Mouse (Mus musculus) lung, postnatal 10 days (tissue): ENCODE measurements at regions not wholly inside any gene's neighbourhood (a gene's known extent, or its start where the extent isn't known, plus 50 kb on each side); places are given as distances from the start of the nearest gene placed in this dataset.

ENCODE experiments used
- DNase-seq: peaks from one replicate; pipeline ENCODE4 v3.0.0; 2021

DNA sequence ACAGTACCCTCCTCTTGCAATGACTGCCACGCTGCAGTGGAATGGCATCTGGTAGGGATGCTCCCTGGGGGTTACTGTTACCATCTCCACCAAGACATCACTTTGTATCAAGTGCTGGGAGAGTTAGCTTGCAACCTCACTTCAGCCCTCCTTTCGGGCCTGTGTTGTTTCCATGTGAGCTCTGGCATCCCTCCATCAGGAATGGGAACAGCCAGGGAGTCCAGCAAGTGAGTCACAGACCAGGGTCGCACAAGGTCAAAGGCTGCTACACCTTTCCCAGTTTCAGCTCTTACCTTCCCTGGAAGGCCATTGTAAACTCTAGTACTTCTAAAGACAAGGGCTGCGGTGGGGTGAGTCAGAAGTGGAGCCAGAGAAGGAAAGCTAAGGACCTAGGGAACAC is 302.3 kb upstream of the Klf3 start:
- peak; percentile 19 for DNase-seq

DNA sequence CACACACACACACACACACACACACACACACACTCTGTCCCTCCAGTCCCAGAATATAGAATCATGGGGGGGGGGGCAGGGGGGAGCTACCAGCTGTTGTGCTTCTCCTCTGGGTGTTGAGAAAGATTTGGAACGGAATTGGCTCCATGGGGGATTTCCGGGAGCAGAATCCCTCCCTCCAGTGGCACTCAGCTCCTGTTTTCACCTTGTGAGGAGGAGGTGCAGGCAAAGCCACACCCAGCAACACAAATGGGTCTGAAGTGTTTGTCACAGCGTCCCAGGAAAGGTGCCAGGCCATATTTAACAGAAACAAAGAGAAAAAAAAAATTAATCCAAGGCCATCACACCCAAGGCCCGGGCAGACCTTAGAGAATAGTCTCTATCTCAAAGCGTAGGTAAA is 301.4 kb upstream of the Klf3 start:
- DNase-seq = no peak

DNA sequence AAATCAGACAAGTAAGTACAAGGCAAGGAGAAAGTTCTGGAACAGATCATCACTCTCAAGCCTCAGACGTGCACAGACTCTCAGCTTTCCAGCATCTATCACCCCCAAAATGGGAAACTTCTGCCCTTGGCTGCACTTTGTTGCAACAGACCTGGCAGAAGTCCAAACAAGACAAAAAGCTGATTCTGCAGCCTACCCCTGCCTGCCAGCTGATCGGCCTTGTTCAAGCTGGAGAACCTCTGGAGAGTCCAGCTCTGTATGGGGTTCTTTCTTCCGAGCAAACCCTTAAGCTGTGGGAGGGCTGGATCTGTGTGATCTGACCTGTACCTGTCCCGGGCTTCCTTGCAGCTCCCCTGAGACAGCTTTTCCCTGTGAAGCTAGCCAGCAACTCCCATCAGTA is 299.7 kb upstream of the Klf3 start:
- DNase-seq = peak; percentile 83

DNA sequence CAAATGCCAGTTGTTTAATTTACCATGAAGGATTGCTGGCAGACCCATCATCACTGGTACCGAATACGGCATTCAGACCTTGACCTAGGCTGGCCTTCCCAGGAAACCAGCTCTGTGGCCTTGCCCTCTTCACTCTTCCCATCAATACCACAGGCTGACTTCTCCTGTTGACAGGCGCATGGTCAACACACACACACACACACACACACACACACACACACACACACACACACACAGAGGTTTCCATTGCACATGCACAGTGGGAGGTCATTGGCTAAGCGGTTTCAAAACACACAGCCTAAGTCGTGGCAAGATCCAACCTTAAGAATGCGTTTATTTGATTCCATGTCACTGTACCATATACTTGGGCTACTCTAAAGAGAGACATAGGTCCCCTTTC is 298.7 kb upstream of the Klf3 start:
- DNase-seq = no peak

DNA sequence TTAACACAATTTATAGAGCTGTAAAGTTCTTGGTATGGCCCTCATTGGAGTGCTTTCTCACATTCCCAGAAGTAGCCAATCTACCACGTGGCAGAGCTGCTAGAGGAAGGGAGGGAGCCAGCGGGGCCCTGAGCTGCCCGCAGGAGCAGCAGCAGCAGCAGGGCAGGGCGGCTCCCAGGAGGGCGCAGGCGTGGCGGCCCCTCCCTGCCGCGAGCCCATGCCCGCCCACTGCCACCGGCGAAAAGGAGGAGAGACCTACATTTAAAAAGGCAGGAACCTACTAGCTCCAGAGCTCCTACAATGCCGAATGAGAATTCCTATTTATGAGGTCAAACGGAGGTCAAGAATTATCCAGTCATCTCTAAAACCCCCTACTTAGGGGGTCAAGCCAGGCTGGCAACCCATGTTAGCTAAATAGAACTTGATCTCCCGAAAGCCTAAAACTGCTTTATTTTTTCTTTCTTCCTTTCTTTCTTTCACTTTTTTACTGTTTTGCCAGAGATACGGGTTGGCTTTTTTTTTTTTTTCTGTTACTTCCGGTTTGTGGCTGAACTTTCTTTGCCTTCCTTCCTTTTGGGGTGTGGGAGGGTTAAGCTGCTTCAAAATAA is 297.9 kb upstream of the Klf3 start:
- peak; percentile 80 for DNase-seq

DNA sequence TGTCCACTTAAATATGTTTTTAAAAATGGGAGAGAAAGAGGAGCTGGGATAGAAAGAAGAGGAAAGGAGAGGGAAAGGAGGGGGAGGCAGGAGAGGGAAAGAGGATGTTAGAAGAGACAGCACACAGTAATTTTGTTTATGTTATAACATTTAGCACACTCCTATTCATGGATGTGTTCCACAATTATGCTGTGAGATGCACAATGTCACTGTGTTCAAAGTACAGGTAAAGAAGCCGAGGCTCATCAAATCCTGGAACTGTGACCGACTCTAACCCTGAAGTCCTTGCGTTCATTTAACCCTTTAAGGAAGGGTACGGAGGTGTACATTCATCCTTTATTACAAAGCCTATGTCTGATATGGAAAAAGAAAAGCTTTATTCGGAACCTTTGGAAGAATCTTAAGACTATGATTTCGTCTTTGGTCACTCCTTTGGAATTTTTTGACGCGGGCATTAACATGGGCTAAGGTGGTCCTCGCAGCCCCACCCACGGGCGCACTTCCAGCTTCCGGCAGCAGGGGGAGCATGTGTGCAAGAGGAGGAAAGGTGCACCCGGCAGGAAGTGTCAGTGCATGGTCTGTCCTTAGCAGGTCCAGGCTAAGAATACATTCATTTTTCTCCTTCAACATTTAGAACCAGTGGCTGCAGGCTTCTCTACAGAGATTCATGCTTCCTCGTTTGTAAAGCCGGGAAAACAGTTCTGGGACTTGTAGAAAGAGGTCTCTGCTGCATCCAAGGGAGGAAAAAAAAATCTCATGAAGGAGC is 297.2 kb upstream of the Klf3 start:
- peak; percentile 92 for DNase-seq

DNA sequence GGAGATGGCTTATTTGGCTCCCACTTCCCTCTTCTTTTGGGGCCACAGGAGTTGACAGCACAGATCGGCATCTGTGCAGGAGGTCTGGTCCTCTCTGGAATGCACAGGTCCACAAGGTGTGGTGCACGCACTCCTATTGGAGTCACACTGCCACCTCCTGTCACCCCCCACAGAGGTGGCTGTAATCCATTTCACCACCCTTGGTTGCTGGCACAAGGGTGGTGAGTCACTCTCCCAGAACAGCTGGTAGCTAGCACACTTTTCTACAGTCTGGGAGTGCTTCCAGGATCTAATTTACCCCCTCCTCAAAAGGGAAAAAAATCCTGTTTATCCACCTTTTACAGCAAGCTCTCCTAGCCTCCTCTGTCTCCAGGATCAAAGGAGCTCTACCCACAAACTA is 294.6 kb upstream of the Klf3 start:
- DNase-seq = no peak

DNA sequence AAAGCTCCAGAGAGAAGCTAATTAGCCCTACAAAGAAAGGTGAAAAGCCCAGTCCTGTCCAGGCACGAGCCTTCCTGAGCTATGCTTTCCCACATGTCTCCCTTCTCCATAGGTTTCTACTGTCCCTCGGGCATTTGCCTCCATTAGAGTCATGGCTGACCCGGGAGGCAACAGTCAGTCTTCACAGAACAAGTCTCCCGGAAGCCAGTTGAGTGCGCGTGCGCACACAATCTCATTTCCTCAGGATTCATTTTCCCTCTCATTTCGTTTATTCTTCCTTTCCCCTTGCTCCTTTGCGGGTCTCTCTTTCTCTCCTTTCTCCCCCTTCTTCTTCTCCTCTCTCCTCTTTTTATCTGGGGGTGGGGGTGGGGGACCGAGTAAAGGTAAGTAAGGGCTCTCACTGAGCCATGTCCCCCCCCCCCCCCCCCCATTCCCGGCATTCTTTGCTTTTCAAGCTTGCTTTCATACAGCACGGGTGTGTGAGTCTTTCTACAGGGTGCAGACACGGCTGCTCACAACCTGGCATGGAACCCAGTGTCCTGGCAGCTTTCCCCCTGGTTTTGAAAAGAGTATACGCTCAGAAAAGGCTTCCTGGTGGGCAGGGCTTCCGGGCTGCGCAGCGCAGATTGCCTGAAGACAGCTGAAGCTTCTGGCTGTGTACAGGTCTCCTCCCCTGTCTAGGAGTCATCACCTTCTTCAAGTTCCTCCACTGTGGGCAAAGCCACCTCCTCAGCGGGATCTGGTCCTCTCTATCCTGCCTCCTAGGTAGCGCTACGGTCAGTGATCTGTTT is 289.8 kb upstream of the Klf3 start:
- no peak for DNase-seq

DNA sequence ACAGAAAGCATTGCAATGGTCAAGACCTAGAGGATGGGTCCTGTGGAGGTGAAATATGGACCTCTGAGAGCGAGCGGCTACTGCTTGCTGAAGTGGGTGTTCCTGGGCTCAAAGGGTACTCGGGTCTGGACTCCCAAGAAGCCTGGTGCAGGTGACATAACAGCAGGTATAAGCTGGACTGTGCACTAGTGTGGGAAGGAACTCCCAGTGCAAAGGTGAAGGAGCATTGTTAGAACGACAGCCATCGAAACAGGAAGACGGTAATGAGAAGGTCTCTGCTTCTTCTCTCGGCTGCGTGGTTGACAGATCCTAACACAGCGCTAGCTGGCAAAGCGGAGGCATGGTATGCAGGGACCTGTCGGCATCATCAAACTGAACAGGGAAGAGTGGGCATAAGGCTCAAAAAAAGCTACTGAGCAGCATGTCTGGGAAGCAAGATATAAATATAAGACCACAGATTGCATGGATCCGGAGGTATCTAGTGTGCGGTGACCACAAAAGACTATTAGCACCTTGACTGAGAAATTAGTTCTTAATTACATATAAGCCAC is 287.0 kb upstream of the Klf3 start:
- no peak for DNase-seq

DNA sequence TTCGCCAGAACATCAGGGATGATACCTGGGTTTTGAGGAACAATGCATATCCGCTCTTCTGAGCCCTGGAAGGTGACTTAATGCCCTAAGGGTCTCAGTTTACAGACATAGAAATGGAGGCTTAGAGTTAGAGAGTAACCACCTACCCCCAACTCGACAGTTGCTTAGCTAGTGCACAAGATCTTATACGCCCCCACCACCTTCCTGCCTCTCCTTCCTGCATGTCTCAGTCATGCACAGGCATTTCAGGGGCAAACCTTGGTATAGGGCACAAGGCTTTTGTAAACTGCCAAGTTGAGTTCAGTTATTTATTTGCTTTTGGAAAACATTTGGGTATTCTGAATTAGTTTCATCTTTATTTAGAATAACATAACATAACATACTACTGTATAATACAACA is 285.9 kb upstream of the Klf3 start:
- no peak for DNase-seq

DNA sequence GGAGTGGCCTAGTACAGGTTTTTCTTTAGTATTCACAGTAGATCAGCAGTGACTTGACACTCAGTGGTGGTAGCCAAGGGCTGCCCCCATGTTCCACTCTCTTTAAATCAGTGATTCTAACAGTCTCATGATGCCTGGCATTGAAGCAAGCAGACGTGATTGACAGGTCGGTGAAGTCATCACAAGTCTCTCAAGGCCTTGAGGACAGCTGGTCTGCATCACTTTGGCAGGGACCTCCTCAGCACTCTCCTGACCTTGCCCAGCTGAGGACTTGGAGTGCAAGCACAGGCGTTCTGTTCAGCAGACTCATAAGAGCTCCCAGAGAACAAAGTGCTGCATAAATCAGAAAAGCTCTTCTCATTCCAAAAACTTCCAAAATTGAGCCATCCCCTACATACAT is 285.4 kb upstream of the Klf3 start:
- peak; percentile 79 for DNase-seq

DNA sequence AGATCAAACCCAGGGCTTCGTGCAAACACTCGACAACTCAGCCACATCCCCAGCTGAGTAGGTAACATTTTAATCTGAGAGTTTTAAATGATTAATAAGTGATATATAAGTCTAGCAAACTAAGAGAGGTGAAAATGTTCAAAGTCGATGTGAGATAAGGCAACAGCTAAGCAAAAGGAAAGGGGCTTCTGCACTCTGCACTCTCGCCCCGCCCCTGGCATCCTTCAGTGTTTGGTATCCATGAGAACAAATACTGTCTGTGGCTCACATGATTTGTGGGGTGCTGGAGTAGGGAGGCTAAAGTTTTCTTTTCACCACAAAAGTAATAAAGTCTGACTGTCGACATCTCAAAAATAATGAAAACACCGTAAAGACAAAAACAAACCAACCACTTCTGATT is 284.2 kb upstream of the Klf3 start:
- DNase-seq = no peak

DNA sequence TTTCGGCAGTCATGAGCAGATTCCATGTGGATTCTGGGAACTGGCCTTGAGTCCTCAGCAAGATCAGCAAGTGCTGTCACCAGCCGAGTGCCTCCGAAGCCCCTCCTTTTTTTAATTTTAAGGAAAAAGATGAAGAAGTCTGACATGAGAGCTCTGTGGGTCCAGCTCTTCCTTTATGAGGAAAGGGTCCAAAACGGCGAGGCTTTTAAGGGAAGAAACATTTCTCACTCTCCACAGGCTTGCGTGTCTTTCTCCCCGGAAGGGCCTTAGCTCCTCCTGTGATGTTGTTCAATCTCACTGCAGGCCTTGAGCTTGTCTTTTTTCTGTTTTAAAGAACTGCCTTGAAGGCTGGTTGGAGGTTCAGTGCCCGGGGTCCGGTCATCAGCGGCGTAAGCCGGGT is 283.5 kb upstream of the Klf3 start:
- no peak for DNase-seq

DNA sequence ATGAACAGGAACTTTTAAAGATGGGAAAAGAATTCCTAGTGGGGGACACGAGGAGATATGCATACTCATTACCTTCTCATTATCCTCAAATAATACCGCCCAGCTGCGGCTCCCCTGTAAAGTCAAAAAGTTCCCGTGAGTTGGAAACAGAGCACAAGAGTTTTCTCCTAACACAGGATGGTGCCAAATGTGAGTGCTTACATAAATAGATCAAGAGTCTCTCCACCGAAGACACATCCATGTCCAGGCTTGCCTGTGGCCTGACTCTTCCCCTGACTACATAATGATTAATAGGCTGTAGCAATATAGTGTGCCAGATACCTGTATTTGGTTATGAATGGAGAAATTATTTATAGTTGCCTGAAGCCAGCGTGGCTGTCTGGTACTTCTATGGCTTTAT is 281.8 kb upstream of the Klf3 start:
- no peak for DNase-seq

DNA sequence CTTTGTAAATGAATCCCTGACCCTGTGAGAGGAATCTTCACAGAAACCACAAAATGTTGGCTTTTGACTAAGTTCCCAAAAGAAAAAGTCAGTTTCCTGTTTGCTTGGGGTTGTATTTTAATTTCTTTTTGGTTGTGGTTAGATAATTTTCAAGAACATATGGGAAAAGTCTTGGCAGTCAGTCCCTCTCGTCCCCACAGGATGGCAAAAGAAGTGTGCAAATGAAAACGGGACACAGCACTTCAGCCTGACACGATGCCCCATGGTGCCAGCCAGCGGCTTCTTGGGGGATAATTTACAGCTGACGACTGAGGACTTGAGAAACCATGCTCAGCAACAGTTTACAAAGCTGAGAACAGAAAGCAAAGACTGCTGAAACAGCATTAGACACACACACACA is 281.2 kb upstream of the Klf3 start:
- DNase-seq = no peak

DNA sequence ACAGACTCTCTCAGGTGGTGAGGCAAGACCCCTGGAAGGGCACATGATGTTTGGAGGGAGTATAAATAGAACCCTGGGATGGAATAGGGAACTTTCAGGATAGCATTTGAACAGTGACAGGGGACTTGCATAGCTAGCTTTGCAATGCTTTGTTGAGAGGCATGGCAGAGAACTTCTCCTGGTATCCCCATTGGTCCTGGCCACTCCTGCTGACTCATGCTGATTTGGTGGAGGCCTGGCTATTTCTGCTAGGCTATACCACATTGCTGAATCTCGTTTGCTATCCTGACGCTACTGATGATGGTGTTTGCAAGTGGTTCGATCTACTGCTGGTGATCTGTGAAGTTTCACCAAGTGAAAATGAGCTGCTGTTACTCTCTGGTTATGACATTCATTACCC is 276.7 kb upstream of the Klf3 start:
- no peak for DNase-seq

DNA sequence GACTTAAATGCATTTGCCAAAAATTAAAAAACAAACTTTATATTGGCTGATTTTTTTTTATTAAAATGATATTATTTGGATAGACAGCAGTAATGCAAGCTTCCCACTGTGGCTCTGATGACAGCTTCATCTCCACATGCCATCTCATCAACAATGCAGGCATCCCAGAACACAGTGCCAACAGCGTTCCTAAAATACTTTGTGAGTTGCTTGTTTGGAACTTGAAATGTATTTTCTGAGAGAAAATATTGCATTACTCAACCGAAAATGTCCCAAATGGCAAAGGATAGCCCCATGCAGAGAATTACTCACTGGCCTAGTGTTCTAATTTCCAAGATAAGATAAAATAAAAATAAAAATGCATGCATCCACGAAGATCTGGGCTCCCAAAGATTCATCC is 275.2 kb upstream of the Klf3 start:
- DNase-seq = no peak

DNA sequence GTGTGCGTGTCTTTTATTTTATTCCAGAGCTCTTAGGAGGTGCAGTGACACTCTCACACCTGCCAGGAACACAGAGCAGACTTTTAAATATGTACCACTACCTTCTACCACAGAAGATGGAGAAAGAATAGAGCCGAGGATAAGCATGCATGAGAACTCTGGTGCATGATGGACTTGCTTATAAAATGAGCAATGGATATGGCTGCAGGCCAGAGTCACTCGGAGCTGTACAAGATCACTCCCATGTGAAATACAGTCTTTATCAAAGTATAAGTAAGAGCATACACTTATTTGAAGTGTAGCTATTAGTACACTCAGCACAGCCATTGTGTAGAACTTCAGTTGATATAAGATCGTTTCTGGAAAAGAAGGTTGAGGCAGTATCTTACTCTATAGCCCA is 268.8 kb upstream of the Klf3 start:
- DNase-seq = no peak

DNA sequence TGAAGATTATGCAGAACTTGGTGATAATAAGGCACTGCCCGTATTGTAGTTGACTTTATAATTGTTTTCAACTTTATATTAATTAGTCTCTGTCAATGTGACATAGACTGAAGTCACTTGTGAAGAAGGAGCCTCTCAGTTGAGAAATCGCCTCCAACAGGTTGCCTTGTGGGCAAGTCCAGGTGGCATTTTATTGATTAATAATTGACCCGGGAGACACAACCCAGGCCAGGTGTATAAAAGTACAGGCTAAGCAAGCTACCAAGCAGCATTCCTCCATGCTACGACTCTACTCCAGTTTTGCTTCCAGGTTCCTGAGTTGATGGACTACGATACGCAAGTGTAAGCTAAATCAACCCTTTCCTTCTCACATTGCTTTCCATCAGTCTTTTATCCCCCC is 268.2 kb upstream of the Klf3 start:
- DNase-seq = no peak

DNA sequence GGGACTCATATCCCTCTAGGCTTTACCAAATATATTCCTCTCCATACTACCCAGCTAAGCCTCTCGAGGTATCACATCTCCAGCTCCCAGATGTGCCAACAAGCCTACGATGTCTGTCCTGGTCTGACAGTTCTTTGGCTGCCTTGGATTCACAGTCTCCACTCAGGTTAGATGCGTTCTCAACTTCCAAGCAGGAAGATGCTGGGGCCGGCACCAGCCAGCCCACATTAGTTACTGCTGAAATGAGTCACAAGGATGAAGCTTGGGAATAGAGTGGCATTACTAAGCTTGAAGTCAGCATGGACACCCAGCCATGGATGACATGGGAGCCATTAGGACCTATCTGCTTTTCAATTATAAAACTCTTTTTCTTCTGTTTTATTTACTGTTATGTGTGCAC is 267.6 kb upstream of the Klf3 start:
- no peak for DNase-seq

DNA sequence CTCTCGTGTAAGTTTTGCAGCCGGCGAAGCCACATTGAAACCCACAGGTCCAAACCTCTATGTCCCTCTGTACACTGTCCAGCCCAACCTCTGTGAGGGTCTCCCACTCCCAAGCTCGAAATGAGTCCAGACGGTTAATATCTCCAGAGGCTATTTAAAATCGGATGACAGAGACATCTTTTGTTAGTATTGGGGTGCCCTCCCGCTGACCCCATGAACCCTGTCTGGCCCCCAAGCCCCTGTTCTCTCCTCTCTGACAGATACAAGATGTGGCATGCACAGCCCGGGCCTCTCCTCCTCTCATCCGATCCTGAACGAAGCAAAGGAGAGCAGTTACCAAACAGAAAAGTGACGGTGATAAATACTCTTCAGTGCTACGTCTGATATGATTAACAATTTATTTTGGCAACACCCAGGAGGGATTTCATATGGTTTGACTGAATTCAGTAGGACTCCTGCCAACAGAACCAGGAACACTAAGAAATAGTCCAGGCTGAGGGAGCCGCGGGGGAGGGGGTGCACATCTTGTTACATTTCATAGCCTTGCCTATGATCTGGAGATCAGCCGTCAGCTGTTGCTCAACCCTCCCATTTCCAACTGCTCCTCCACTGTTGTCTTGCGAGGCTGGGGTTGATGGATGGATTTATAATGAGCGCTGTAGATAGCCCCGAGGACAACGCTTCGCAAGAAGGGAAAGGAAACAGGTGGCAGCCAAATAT is 266.6 kb upstream of the Klf3 start:
- DNase-seq = peak; percentile 81

DNA sequence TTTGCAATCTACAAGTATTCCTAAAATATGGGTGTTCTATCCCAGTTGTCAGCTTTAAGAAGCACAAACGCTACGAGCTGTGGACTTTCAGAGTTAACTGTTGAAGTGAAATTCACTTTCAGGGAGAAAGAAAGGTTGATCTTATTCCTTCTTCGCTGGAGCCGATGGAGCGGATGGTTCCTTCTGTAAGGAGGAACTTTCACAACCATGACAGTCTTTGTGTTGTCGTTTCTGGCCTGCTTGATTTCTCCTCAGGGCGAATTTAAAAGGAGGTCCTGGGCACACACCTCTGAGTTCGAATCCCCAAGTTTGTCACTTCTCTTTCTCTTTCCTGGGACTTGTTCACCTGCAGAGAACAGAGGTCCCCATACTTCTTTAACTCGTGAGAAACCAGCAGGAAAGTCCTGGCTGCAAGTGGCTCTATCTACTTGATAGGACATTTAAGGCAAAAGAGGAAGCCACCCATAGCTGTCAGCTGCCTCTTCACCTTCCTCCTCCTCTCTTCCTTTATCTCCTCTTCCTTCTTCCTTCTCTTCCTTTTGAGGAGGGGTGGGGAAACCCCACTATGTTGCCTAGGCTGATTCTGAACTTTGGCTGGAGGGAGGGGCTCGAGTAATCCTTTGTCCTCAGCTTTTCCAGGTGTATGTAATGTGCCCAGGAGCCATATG is 265.9 kb upstream of the Klf3 start:
- no peak for DNase-seq

DNA sequence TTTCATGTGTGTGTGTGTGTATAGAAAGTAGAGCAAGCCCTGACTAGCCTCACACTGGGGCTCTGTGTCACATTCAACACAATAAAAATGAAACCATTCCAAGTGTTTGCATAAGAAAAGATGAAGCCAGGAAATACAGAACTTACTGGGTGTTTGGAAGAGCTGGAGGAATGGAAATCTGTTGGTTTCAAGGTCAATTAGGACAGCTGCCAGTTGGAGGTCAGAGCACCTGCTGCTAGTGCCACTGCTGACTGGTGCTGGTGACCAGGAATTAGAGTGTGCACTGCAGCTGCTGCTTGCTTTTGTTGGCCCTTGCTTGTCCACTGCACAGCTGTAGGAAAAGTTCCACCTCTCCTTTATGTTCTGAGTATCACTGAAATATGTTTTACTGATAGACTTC is 261.4 kb upstream of the Klf3 start:
- no peak for DNase-seq
